Mouse (Mus musculus) left cerebral cortex, postnatal 4 days (tissue): ENCODE data around the gene H2-K1. TPM values are rescaled to one million over a fixed set of nuclear protein-coding genes. Genes with fewer than 3 reads are reported as not detected.
"Not testable (repeated sequence)": the region's sequence is repeated elsewhere in the genome, so short reads cannot be mapped to it uniquely, and the experiment has no call there.

Experiments
- DNase-seq: peaks from one replicate; pipeline ENCODE4 v3.0.0-alpha.2; 2022
- intact Hi-C: fragments of 180-260 bp; cut with DNase I; formaldehyde crosslinking; loops from one replicate; pipeline ENCODE4 v1.15.1; 2025
- total RNA-seq, 2 experiments: library from RNA; stranded (reverse); gene quantifications; 2 replicates each; pipeline ENCODE4 v1.2.3; 2021

The H2-K1 gene
- total RNA-seq, 2 experiments from 2014 or later: 8.2 to 13.8 TPM

DNA sequence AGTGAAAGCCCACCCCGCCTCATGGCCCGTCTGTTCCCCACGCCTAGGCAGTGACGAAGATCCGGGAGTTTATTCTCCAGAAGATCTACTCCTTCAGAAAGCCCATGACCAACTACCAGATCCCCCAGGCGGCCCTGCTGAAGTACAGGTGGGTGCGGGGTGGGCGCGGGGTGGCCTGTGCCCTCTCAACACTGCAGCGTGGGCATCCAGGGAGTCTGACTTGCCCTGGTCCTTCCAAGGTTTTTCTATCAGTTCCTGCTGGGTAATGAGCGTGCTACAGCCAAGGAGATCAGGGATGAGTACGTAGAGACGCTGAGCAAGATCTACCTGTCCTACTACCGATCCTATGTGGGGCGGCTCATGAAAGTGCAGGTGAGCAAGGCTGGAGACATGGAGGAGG lies 40.2 kb downstream of the H2-K1 start:
- intact Hi-C loops: loop anchor here (2.0 to 5.0 kb wide), 2 partner anchors 62 to 1319 kb away; partner anchors contain the start of gene Ring1
- no peak for DNase-seq

DNA sequence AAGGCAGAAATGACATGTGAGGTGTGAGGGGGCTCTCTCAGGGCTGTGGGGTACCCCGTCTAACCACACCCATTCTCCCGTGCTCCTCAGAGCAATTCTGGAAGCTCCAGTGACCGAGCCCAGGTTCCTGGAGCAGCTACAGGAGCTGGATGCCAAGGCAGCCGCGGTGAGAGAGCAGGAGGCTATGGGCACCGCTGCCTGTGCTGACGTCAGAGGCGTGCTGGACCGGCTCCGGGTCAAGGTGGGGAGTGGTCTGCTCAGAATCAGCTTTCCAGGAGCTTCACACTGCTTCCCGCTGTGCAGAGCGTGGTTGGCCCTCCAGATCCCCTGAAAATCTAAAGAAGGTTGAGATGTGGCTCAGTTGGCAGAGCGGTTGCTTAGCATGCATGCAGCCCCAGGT lies 41.0 kb downstream of the H2-K1 start:
- intact Hi-C loops: loop anchor here (5.0 kb wide), 1 partner anchor 63 kb away; the partner anchor contains the start of gene Ring1
- DNase-seq: no peak

DNA sequence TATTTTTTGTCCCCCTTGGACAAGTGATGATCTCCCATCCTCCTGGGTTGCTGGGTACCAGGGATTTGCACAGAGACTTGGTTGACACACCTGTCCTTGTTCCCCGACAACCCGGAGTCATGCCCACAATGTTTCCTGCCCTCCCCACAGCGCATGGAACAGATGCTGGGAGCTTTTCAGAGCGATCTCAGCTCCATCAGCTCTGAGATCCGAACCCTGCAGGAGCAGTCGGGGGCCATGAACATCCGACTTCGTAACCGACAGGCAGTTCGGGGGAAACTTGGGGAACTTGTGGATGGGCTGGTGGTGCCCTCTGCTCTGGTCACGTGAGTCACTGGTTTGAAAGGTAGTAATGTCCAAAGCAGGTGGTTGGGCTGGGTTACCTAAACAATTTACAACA lies 41.7 kb downstream of the H2-K1 start:
- intact Hi-C loops: loop anchor here (5.0 kb wide), 1 partner anchor 64 kb away; the partner anchor contains the start of gene Ring1
- no peak for DNase-seq

DNA sequence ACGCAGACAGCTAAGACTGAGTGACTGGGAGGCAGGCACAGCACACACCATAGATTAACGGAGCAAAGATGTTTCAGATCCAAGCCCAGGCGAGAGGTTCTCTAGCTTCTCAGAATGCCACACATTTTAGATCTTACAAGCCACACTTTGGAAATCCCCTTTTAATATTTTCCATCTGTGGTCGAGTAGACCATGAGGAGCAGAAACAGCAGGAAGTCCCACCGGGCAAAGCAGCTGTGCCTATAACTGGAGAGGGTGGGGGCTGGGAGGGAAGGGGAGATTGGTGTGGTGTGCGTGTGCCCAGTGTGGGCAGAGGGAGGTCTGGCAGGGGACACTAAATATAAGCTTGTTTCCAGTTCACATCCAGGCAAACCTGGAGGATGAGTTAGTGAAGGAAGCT lies 42.7 kb downstream of the H2-K1 start:
- intact Hi-C loops: loop anchor here (5.0 kb wide), 1 partner anchor 65 kb away; the partner anchor contains the start of gene Ring1
- DNase-seq: no peak

DNA sequence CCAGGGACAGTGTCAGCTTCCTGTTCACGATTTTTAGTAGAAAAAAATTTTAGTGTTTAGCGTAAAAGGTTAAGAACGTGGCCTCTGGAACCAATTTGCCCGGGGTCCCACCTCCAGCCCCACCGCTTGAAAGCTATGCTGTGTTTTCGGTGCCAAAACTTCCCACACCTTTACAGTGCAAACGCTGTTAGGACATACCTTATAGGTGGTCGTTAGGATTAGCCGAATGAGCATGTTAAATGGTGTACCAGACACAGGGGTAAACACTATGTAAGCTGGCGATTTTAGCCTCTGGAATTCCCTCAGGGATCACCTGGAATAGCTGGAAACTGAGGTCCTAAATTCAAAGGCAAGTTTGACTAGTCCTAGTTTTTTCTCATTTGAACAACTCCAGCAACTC lies 43.8 kb downstream of the H2-K1 start:
- DNase-seq: no peak
- intact Hi-C loops: loop anchor here (5.0 kb wide), 1 partner anchor 66 kb away; the partner anchor contains the start of gene Ring1

DNA sequence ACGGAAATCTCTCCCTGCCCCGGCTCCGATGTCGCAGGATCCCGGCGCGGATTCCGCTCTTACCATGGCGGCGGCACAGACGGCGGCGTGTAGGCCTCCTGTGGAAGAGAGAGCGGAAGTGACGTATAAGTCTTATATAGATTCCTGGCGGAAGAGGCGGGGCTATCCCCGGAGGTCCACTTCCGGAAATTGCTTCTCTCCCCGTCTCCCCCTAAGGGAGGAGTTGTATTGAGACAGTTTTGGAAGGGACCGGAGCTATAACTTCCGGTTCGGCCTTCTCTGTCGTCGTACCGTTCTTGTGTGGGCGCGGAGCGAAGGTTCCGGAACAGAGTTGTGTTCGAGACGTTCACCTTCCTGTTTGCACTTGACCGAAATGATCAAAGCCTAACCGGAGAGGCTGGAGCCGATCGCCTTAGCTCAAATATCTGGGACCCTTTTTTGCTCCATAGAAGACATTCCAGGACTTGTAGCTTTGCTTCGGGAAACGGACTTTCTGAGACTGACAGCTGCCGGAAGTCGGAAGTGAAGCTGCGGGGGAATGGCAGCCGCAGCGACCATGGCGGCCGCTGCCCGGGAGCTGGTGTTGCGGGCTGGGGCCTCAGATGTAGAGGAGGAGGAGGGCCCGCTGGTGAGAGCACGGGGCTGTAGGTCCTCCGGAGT lies 44.5 kb downstream of the H2-K1 start, which contains the start of the genes Vps52 and Rps18:
TSS of gene Vps52 (plus strand) at position 258 of the 660 bp plus-strand sequence.
TSS of gene Rps18 (minus strand) at position 447 of the 660 bp plus-strand sequence.
- peak; percentile 94 for DNase-seq
- intact Hi-C loops: loop anchor here (5.0 kb wide), 1 partner anchor 67 kb away; the partner anchor contains the start of gene Ring1

DNA sequence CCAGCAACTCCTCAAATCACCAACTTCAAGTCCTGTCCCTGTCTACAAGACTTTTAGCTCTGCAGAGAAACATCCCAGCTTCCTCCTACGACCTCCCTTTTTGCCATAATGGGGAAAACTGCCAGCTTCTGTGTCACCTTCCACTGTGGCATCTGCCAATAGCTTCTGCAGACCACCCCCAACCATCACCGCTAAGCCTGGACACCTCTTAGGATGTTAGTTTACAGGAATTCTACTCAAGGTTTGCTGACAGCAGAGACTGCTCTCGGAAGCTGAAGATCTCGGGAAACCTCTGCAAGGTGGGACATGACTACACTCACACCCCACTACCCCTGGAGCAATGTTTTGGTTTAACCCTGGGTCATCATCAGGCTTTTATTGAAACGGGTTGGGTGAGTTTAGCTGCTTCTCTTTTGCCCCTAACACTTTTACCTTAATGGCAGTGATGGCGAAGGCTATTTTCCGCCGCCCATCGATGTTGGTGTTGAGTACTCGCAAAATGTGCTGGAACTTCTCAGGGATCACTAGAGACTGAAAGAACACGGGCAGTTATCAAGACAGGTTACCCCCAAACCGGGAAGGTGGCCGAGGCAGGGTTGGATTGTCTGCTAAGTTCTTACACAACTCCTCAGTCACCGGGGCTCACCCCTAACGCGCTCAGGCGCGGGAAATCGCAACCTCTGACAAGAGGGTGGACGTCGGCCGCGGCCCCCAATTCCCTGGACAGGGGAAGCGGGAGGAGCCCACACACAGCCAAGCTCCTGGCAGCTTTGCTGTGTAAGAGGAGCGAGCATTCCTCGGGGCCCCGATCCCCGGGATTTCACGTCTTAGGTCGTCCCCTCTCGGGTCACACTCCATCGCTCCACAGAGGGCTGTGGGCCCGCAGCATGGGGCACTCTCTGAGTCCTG lies 45.2 kb downstream of the H2-K1 start:
- DNase-seq: peak; percentile 0
- intact Hi-C loops: loop anchor here (5.0 kb wide), 1 partner anchor 67 kb away; the partner anchor contains the start of gene Ring1

DNA sequence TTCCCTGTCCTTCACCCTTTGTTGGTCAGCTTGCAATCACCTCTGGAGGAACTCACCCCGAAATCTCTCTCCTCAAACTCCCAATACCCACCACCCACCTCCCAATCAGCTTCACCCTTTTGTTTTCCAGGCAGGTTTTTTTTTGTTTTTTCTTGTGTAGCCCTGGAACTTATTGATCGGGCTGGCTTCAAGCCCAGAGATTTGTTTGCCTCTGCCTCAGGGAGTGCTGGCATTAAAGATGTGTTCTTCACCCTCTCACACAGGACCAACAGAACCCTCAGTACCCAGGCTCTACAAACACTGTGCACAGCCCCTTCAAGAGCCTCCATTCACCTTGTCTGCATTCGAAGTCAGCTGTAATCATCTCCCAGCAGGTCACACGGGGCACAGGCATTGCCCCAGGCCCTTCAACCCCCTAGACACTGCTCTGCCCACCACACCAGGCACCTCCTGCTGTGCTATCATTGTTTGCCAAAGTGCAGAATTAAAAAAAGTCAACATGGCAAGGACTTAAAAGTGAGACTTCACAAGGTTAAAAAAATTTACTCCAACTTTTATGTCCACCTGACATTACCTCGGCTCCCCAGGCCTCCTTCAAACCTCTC lies 46.1 kb downstream of the H2-K1 start:
- intact Hi-C loops: no loop called here
- DNase-seq: peak; percentile 5

DNA sequence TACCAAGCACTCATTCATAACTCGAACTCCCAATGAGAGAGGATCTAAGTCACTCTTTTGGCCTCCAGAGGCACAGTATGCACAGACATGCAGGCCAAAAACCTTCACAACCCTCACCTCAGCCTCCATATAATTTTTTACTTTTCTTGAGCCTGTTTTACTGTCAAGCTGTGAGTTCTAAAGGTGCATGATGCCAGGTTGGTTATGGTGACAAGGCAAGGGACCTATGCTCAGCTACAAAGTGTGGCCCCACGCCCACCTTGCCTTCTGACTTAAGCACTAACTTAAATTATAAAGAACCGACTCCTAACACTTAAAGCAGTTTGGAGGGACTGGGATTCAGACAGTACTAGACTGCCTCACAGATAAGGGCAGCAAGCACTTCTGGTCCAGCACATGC lies 46.8 kb downstream of the H2-K1 start:
- peak; percentile 0 for DNase-seq
- intact Hi-C loops: no loop called here

DNA sequence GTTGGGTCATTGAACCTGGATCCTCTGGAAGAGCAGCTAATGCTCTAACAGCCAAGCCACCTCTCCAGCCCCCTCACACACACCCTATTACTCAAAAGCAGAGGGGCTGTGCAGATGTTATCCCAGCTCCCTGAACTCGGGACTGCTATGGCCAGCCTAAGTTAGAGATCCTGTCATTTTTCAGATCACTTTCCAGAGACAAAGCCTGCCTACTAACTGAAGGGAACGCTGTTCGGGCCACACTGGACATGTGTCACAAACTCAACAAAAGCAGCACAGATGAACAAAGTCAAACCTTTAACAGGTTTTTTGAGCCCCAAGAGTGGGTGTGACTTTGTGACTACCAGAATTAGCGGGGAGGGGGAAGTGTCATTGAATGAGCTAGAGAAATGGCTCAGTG lies 47.3 kb downstream of the H2-K1 start:
- DNase-seq: no peak
- intact Hi-C loops: no loop called here

DNA sequence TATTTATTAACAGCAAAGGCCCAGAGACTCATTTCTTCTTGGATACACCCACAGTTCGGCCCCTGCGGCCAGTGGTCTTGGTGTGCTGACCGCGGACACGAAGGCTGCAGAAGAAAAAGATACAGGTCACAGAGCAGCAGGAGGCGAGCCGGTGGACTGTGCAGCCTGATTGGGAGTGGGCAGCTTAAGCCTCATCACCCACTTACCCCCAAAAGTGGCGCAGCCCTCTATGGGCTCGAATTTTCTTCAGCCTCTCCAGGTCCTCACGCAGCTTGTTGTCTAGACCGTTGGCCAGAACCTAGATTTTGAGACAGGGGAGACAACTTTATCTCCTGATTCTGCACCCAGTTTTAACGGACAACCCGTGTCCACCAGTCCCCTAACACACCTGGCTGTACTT lies 48.1 kb downstream of the H2-K1 start:
- intact Hi-C loops: not testable (repeated sequence)
- peak; percentile 1 for DNase-seq

DNA sequence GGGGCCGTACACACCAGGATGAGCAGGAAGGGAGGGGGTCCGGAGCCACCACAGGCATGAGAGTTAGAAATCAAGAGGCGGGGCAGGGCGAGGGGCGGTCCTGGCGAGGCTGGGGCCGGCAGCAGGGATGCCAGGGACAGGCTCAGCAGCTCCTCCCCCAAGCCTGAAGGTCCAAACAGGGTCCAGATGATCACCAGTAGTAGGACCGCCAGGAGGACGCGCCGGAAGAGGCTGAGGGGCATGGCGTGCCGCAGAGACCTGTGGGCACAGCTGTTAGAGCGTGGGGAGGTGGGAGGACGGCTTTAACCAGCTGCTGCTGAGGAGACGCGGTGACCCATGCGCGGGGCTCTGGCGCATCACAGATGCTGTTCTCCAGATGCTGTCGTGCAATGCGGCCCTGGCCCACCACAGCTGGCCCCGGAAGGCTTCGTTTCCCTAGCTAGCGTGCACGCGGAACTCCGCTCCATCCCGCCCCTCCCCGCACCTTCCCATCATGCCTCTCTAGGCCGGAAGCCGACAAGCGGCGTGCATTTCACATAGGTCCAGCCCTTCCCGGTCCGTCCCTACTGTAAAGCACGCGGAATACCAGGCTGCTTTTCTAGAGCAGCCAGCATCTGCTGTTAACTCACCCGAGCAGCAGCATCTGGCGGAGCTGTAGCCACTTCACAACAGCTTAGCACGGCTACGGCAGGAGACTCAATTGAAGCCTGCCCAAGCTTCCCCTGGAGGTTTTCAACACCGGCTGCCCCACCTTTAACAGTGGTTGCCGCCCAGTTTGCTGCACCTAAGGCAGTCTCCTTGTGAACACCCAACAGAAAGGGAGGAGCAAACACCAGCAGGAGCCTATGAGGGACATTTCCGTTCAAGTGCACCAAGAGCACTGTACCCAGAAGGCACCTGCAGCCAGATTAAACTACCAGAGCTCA lies 48.9 kb downstream of the H2-K1 start, which contains the start of gene B3galt4:
TSS of gene B3galt4 (minus strand) at position 468 of the 926 bp plus-strand sequence.
- peak; percentile 91 for DNase-seq
- intact Hi-C loops: no loop called here

DNA sequence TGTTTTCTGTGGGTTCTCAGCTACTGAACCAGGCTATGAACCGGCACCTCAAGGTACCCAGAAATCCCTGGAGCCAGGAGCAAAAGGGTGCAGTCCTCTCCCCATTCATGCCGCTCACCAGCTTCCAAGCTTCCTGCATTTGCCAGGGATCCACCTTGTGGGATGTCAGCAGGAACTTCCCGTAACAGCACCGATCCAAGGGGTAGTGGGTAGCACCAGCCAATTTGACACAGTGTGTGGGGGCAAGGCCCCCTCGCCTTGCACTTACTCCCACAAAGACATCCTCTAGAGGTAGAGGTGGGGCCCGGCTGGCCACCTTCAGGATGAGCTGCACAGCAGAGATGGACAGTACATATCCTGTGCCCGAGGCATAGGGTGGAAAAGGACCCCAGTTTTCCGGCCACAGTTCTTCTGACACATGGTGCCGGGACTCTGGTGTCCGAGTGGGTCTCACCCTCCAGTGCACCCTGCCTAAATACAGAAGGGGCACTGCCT lies 50.0 kb downstream of the H2-K1 start:
- intact Hi-C loops: no loop called here
- peak; percentile 3 for DNase-seq

DNA sequence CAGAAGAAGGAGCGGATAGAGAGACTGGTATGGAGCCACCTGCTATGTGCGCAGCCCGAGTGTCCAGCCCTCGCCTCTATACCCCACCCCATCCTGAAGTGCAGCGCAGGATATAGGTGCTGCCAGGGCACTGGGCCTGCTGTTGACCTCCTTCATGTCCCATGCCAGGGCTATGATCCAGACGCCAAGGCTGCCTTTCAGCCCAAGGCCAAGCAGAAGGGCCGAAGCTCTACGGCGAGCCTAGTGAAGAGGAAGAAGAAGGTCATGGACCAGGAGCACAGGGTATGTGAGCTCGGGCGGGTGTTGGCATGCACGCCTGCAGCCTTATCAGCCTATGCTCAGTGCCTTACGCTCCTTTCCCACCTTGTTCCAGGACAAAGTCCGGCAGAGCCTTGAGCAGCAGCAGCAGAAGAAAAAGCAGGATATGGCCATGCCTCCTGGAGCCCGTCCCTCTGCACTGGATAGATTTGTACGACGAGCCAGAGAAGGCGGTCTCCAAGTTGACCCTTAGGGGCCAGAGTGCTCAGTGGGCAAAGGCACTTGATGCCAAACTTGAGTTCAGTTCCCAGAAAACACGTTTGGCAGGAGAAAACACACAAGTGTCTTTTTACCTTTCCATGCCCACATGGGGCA lies 51.1 kb downstream of the H2-K1 start:
- no peak for DNase-seq
- intact Hi-C loops: no loop called here

DNA sequence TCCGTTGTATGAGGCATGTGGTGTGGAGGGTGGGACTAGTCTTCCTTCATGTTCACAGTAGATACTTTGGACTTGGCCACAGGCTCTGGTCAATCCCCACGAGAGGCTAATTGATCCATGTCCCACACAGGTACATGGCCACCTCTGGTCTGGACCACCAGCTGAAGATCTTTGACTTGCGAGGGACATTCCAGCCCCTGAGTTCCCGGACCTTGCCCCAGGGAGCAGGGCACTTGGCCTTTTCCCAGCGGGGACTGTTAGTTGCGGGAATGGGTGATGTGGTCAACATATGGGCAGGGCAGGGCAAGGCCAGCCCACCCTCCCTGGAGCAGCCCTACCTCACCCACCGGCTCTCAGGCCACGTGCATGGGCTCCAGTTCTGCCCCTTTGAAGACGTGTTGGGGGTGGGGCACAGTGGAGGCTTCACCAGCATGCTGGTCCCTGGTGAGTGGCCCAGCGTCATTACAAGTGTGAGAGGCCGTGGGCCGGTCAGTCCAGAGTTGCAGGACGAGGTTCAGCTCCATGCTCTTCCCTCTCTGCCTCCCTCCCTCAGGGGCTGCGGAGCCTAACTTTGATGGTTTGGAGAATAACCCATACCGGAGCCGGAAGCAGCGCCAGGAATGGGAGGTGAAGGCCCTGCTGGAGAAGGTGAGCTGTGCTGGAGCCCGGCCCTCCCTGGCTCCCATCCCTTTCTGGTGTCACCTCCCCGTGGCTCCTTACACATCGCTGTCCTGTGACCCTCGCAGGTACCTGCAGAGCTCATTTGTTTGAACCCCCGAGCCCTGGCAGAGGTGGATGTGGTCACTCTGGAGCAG lies 51.9 kb downstream of the H2-K1 start:
- intact Hi-C loops: no loop called here
- no peak for DNase-seq

DNA sequence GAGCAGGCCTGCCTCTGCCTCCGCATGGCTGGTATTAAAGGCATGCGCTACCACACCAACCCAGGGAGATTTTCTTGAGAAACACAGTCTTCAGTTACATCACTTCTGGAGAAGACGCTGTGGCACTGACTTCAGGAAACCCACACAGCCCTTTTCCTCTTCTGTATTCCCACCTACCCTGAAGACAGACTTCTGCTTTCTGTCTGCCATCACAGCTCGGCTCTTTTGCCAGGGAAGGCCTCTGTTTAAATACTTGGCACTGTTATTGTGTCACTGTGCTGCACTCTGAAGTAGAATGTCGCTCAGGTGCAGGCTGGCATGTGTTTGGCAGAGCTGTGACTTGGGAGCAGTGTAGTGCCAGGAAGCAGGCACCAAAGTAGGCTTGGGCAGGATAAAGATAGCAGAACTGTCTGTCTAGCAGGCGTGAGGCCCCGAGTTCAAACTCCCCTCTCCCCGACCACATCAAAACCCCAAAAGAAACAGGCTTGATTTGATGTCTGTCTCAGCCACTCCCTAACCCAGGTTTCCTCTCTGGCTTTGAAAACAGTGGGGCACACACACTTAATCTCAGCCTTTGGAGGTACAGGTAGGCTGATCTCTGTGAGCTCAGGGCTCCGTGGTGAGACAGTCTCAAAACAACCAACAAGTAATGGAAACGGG lies 52.6 kb downstream of the H2-K1 start:
- no peak for DNase-seq
- intact Hi-C loops: no loop called here
